Mouse (Mus musculus): ENCODE measurements around the gene Mpc2. TPM values are rescaled to one million over a fixed set of nuclear protein-coding genes. Genes with fewer than 3 reads are reported as not detected.

Mpc2 gene
- polyA plus RNA-seq, 1 experiment from 2014 or later, result 230 TPM

DNA sequence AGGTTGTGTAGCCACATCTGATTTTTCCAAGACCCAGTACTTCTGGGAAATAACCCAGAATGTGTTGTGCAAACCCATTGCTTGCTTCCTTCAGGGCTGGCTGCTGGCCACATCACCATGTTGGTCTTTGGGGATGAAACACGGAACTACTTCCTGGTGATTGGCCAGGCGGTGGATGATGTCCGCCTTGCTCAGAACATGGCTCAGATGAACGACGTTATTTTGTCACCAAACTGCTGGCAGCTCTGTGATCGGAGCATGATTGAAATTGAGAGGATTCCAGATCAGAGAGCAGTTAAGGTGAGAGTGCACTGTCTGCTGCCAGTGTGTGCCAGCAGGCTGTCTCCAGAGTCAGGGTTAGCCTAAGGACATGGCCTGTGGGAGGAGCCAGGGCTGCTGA lies 49.7 kb downstream of the Mpc2 start:
- no peaks in the 10 kb centered on the region for H3K4me1 ChIP-seq (replicated peaks)
- no peaks in the 10 kb centered on the region for H3K27me3 ChIP-seq
- DNase-seq (no peak), ATAC-seq (ENCODE audit: low read depth) (no peak)
- no peak overlapping the region for H3K4me3 ChIP-seq (replicated peaks)
- H3K27ac ChIP-seq, result no peak overlapping the region
- no peaks in the 10 kb centered on the region for H3K36me3 ChIP-seq
- no peak overlapping the region for H3K9ac ChIP-seq
- no peaks in the 10 kb centered on the region for H3K9me3 ChIP-seq (replicated peaks)
- H3K4me2 ChIP-seq, result no peak overlapping the region
- WGBS (ENCODE audit: insufficient replicate concordance), result 85% methylated on average over 6 of the region's 6 CpGs

DNA sequence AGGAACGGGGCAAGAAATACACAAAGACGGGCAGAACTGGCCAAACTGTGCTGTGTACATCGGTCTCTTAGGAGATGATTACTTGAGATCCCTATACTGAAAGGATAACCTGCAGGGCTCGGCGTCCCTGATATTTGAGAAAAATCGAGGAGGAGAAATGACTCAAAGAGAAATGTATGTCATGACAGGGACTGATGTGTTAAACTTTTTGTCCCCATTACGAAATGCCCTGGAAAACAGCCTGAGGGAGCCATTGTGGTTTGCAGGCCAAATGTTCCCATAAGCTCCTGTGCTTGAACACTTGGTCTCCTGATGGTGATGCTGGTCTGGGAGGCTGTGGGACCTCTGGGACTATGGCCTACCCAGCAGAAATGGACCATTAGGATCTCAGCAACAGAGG lies 60.3 kb downstream of the Mpc2 start:
- H3K9me3 ChIP-seq (replicated peaks), result no peaks in the 10 kb centered on the region
- H3K9ac ChIP-seq, result no peak overlapping the region
- no peaks in the 10 kb centered on the region for H3K27me3 ChIP-seq
- ATAC-seq (ENCODE audit: low read depth) (no peak), DNase-seq (no peak)
- 69% methylated on average over 7 of the region's 7 CpGs for WGBS (ENCODE audit: insufficient replicate concordance)
- H3K36me3 ChIP-seq, result no peaks in the 10 kb centered on the region
- no peak overlapping the region for H3K4me3 ChIP-seq (replicated peaks)
- H3K4me2 ChIP-seq, result no peak overlapping the region
- H3K27ac ChIP-seq, result no peak overlapping the region
- no peaks in the 10 kb centered on the region for H3K4me1 ChIP-seq (replicated peaks)

Other genes starting within 250 kb of the Mpc2 start
- 52.0 and 60.1 TPM in 2 replicates for gene Tiprl, start 223.6 kb upstream of the Mpc2 start, polyA plus RNA-seq (2015; fragmentation: Nextera tagmentation; extraction: Ambion mirVana)
- gene Gpr161, start 164.8 kb upstream of the Mpc2 start, polyA plus RNA-seq (2015; fragmentation: Nextera tagmentation; extraction: Ambion mirVana), result 0.07 TPM in 2 replicates
- 13.2 and 15.6 TPM in 2 replicates for gene Dcaf6, start 162 bp upstream of the Mpc2 start, polyA plus RNA-seq (2015; fragmentation: Nextera tagmentation; extraction: Ambion mirVana)
- 0.05 TPM in 1 of 2 replicates, not detected in the other for gene Adcy10, start 24.5 kb downstream of the Mpc2 start, polyA plus RNA-seq (2015; fragmentation: Nextera tagmentation; extraction: Ambion mirVana)
- gene Mpzl1, start 173.9 kb downstream of the Mpc2 start, polyA plus RNA-seq (2015; fragmentation: Nextera tagmentation; extraction: Ambion mirVana), result 31.9 and 36.0 TPM in 2 replicates
- 7.5 and 8.3 TPM in 2 replicates for gene Rcsd1, start 249.1 kb downstream of the Mpc2 start, polyA plus RNA-seq (2015; fragmentation: Nextera tagmentation; extraction: Ambion mirVana)

All from liver, embryonic 13.5 days (tissue).